Mouse (Mus musculus): Measurements from ENCODE around the gene Foxd3.

GRCm38 (mm10) chr4:99661956-99662355 is 5.9 kb downstream of the Foxd3 start:
- TF ChIP-seq CTCF (IDR thresholded peaks at IDR 0.05; ENCODE audit: control insufficient read depth, insufficient read depth, low read length) (no peak), POLR2A (IDR thresholded peaks at IDR 0.05; ENCODE audit: borderline replicate concordance, control insufficient read depth, low read depth, low read length) (no peak)

All from bone marrow, adult 2 months (tissue).